Mouse (Mus musculus) embryonic facial prominence, embryonic 10.5 days (tissue): ENCODE measurements around the gene Trpv1. TPM values are rescaled to one million over a fixed set of nuclear protein-coding genes. Genes with fewer than 3 reads are reported as not detected.

ENCODE experiments used
- DNase-seq: peaks from one replicate; pipeline ENCODE4 v3.0.0-alpha.2; 2017; ENCODE audit warnings: low spot score
- H3K27ac ChIP-seq: fragments of 300-500 bp; sonication (generic); replicated peaks from 2 replicates; pipeline ENCODE4 v1.5.1; 2016; ENCODE audit warnings: mild to moderate bottlenecking
- H3K27me3 ChIP-seq: fragments of 300-500 bp; sonication (generic); replicated peaks from 2 replicates; pipeline ENCODE4 v1.6.1; 2016; ENCODE audit warnings: low read depth, mild to moderate bottlenecking; ENCODE audit not compliant: poor library complexity, severe bottlenecking
- H3K36me3 ChIP-seq: fragments of 300-500 bp; sonication (generic); replicated peaks from 2 replicates; pipeline ENCODE4 v1.6.1; 2016; ENCODE audit warnings: mild to moderate bottlenecking, moderate library complexity
- H3K4me1 ChIP-seq: fragments of 300-500 bp; sonication (generic); 2 replicates; pipeline ENCODE4 v1.6.1; 2016
- H3K4me3 ChIP-seq: fragments of 300-500 bp; sonication (generic); 2 replicates; pipeline ENCODE4 v1.5.1; 2016; ENCODE audit warnings: mild to moderate bottlenecking, moderate library complexity
- H3K9me3 ChIP-seq: fragments of 300-500 bp; sonication (generic); 2 replicates; pipeline ENCODE4 v1.6.1; 2016; ENCODE audit warnings: mild to moderate bottlenecking
- WGBS: fragments of 180-500 bp; shearing (Covaris S2); methylation state at CpG from one replicate; pipeline ENCODE4 v1.1.7; 2016; 5-methylcytosine and 5-hydroxymethylcytosine counted together
- polyA plus RNA-seq: library from polyadenylated mRNA; unstranded; fragments of >200 nt; fragmentation: Nextera tagmentation; extraction: Ambion mirVana; gene quantifications from 2 replicates; pipeline ENCODE4 v1.2.1, GENCODE M21; 2016

Trpv1 gene
- polyA plus RNA-seq: 0.10 TPM in 1 of 2 replicates, not detected in the other

DNA sequence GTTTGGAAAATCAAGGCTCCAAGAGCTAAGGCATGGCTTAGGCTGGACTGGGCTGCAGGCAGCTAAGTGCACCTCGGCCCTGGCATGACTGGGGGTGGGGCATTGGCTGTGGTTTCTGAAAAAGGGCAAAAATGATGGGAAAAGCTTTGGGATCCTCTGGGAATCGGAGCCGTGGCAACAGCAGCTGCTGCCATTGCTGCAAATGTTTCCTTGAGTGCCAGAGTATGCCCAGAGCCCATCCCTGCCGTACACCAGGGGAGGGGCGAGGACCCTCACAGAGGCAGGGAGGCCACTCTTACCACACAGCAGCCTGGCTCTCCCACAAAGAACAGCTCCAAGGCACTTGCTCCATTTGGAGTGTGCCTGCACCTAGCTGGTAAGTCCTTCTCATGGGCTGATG, at the start of gene Trpv1:
Gene Trpv1 (plus strand): TSS at position 301 of the 400 bp plus-strand sequence.
- no peak for DNase-seq
- Histone ChIP-seq H3K27me3 (no peaks in the 10 kb centered on the region), H3K36me3 (no peaks in the 10 kb centered on the region), H3K4me3 (no peak within 1 kb of the TSS), H3K4me1 (peaks cover 5% of the 10 kb centered on the region; the same call in 1 of the 2 replicates), H3K9me3 (no peaks in the 10 kb centered on the region; the same call in 1 of the 2 replicates), H3K27ac (no peak within 1 kb of the TSS)
- WGBS: 85% methylated on average over 5 of the region's 5 CpGs

DNA sequence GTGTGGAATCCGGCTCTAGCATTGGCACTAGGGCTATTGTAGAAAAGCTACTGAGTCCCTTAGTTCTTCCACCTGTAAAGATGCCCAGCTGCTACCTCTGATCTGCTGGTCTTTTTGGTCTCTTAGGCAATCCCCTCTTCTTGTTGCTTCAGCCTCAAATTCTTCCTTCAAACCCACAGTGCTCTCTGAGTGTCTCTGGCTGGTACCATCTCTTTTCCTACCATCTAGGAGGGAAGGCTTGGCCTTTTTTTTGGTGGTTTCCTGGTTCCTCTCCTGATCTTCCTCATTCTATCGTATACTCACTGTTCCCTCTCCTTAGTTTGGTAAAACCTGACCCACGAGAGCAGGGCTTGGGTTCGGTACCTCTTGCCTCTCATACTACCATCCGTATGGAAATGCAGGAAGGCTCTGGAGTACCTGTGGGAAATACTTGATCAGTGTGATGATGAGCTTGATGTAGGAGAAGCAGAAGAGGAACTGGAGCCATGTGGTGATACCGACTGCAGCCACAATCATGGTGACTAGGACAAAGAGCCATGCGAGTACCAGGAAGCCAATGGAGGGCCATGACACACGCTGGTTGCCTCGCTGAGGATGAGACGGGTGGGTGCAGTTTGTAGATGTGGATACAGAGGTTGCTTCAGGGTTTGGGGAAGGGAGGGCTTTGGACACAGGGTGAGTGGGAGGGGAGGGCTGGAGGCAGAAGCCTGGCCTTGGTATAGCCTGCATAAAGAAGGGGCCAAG, 48.0 kb upstream of the Trpv1 start:
- DNase-seq: no peak
- Histone ChIP-seq H3K4me1 (no peaks in the 10 kb centered on the region), H3K9me3 (no peaks in the 10 kb centered on the region), H3K27ac (no peak overlapping the region), H3K4me3 (no peak overlapping the region), H3K36me3 (peaks cover 81% of the 10 kb centered on the region), H3K27me3 (no peaks in the 10 kb centered on the region)
- WGBS: 90% methylated on average over 10 of the region's 10 CpGs

DNA sequence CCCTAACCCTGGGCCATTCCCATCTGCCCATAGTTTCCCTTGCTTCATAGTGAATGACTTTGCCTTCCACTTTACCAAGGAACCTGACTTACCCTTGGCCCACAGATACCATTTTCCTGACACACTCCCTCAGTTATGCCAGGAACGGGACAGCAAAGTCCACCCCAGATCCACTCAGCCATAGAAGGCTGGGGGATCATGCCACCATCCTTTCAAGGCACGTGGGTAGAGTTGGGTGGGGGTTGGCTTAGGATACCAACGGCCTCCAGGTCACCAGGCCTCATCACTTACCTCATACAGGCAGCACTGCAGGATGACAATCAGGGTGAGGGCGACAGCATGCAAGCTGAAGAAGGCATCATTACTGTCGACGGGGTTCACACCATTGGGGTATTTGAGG, 46.9 kb upstream of the Trpv1 start:
- WGBS: 82% methylated on average over 6 of the region's 6 CpGs
- Histone ChIP-seq H3K4me3 (no peak overlapping the region), H3K4me1 (no peaks in the 10 kb centered on the region), H3K9me3 (no peaks in the 10 kb centered on the region), H3K27ac (no peak overlapping the region), H3K27me3 (no peaks in the 10 kb centered on the region), H3K36me3 (peaks cover 88% of the 10 kb centered on the region)
- no peak for DNase-seq

DNA sequence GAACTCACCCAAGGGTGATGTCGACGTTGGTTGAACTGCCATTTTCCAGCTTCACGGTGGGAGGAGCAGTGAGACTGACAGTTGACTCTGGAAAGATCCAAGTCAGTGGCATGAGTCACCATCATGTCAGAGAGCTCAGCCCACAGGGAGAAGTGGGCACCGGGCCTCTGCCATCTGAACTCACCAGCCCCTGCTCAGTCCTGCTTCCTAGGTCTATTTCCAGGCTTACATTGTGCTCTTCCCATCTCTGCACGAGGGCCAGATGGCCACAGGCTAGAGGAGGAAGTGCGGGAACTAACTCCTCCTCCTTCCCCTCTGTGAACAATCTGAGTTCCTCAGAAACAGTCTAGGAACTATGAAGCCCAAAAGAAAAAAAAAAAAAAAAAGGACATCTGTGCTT, 41.0 kb upstream of the Trpv1 start:
- 71% methylated on average over 6 of the region's 6 CpGs for WGBS
- no peak overlapping the region for H3K4me3 ChIP-seq
- no peak overlapping the region for H3K27ac ChIP-seq

DNA sequence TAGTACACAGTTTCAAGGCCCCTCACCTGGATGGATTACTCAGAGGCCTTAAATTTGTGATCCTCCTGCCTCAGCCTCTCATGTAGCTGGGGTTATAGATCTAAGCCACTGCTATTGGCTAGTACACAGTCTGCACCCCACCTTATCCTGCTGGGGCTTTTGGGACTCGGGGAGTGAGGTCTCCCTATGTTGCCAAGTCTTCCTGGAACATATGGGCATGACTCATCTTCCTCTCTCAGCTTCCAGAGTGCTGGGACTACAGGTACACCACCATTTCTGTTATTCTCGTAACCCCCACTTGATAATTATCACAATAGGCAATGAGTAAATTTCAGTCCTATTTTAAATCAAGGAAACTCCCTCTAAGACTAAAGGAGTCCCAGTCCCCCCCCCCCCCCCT, 39.6 kb upstream of the Trpv1 start:
- 87% methylated on average over 2 of the region's 2 CpGs for WGBS
- no peak overlapping the region for H3K27ac ChIP-seq
- H3K27me3 ChIP-seq: no peaks in the 10 kb centered on the region
- H3K4me3 ChIP-seq: no peak overlapping the region
- peaks cover 41% of the 10 kb centered on the region for H3K36me3 ChIP-seq
- H3K9me3 ChIP-seq: no peaks in the 10 kb centered on the region
- no peak for DNase-seq
- H3K4me1 ChIP-seq: peaks cover 14% of the 10 kb centered on the region

More for the DNA sequence above, 41.0 kb upstream of the Trpv1 start:
- peaks cover 7% of the 10 kb centered on the region for H3K4me1 ChIP-seq
- H3K27me3 ChIP-seq: no peaks in the 10 kb centered on the region
- DNase-seq: no peak
- peaks cover 49% of the 10 kb centered on the region for H3K36me3 ChIP-seq
- no peaks in the 10 kb centered on the region for H3K9me3 ChIP-seq

DNA sequence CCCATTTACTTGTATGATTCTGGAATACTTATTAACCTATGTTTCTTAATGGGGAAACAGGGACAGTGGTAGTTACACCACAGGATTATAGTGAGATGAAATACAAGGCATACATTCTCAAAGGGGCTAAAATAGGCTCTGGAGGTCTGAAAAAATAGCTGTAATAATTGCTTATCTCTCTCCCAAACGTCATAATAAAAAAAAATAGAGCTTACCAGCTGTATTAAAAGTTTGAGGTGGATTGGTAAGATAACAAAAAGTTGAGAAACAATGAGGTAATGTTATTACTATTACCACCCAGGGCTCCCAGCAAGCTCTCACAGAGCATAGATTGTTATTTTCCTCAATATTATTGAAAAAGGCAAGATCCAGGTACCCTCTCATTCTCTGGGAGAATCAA, 35.9 kb upstream of the Trpv1 start:
- DNase-seq: no peak
- Histone ChIP-seq H3K4me1 (peaks cover 20% of the 10 kb centered on the region), H3K27me3 (no peaks in the 10 kb centered on the region; the same call in 1 of the 2 replicates), H3K36me3 (peaks cover 10% of the 10 kb centered on the region; the same call in 1 of the 2 replicates), H3K4me3 (peak overlapping the region; percentile 76), H3K9me3 (no peaks in the 10 kb centered on the region), H3K27ac (no peak overlapping the region; the same call in 1 of the 2 replicates)
- WGBS: 7% methylated on average over 1 of the region's 1 CpGs

DNA sequence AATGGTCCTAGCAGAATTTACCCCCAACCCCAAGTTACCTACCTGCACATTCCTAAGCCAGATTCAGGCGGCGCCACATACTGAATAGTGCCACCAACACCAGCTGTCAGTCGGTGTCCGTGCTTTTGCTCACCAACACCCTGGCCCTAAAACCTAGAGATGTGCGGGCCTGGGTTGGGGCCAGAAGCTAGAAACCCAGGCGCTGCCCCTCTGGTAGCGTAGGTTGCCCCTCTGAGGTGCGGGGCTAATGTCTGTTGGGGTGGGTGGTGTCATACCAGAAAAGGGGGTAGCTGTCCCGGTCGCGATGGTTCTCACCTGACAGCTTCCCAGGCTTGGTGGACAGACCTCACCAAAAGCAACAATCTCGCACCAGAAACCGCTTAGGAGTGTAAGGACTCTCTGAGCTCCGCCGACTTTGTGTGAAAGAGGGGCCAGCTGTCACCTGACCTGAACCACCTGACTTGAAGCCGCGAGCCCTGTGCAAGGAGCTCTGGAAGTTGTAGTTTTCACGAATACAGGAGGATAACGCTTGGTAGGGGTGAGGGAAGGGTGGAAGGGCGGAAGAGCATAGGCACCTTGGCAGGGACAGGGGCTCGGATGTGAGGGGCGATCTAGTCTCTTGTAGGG, 35.4 kb upstream of the Trpv1 start, which contains the start of gene Ctns:
Gene Ctns (minus strand): TSS at position 440 of the 627 bp plus-strand sequence.
- peak; percentile 85 for DNase-seq
- 1% methylated on average over 22 of the region's 22 CpGs for WGBS
- peak within 1 kb of the TSS; percentile 74 for H3K27ac ChIP-seq
- peak within 1 kb of the TSS; percentile 76 for H3K4me3 ChIP-seq
- peaks cover 20% of the 10 kb centered on the region for H3K4me1 ChIP-seq
- no peaks in the 10 kb centered on the region; the same call in 1 of the 2 replicates for H3K27me3 ChIP-seq
- no peaks in the 10 kb centered on the region for H3K9me3 ChIP-seq
- peaks cover 10% of the 10 kb centered on the region; the same call in 1 of the 2 replicates for H3K36me3 ChIP-seq

DNA sequence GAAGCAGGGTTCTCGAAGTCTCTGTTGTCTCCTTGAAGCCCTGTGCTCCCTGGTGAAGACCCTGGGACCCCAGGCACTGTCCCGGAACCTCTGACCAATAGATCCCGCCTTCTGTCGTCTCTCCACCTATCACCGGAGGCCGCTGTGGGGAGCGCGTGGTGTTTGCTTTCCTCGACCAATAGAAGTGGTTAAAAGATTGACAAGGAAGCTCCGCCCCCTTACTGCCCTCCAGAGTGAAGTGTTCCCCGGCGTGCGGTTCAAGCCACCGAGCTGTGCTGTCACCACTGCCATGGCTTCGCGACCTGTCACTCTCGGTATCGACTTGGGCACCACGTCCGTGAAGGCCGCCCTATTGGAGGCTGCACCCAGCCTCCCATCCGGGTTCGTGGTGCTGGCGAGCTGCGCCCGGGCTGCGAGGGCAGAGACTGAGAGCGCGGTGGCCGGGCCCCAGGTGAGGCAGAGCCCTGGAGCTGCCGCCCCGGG, 34.8 kb upstream of the Trpv1 start, which contains the start of gene Shpk:
Gene Shpk (plus strand): TSS at position 231 of the 483 bp plus-strand sequence.
- Histone ChIP-seq H3K36me3 (peaks cover 10% of the 10 kb centered on the region; the same call in 1 of the 2 replicates), H3K27ac (peak within 1 kb of the TSS; percentile 74), H3K27me3 (no peaks in the 10 kb centered on the region; the same call in 1 of the 2 replicates), H3K4me1 (peaks cover 20% of the 10 kb centered on the region), H3K9me3 (no peaks in the 10 kb centered on the region), H3K4me3 (peak within 1 kb of the TSS; percentile 76)
- peak; percentile 94 for DNase-seq
- under 1% methylated on average over 32 of the region's 32 CpGs for WGBS

DNA sequence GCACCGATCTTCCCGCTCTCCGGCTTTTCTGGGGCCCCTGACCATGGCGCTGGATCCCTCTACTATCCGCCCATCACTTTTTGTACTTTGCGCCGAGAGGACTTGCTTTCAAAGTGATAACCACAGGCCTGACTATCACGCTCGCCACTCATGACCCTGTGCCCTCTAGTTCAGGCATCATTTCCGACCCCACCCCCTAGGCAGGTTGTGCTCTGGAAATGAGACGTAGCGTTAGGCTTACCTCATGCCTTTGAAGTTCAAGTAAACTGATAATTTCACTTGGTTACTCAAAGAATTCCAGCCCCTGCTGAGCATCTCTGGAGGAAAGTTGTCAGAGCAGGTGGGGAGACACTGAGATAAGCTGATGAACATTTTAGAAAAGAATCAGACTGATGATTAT, 34.2 kb upstream of the Trpv1 start:
- peaks cover 10% of the 10 kb centered on the region; the same call in 1 of the 2 replicates for H3K36me3 ChIP-seq
- no peak for DNase-seq
- H3K27ac ChIP-seq: peak overlapping the region; percentile 58; the same call in 1 of the 2 replicates
- peak overlapping the region; percentile 76 for H3K4me3 ChIP-seq
- H3K9me3 ChIP-seq: no peaks in the 10 kb centered on the region
- H3K4me1 ChIP-seq: peaks cover 20% of the 10 kb centered on the region
- no peaks in the 10 kb centered on the region; the same call in 1 of the 2 replicates for H3K27me3 ChIP-seq
- WGBS: 5% methylated on average over 12 of the region's 12 CpGs

DNA sequence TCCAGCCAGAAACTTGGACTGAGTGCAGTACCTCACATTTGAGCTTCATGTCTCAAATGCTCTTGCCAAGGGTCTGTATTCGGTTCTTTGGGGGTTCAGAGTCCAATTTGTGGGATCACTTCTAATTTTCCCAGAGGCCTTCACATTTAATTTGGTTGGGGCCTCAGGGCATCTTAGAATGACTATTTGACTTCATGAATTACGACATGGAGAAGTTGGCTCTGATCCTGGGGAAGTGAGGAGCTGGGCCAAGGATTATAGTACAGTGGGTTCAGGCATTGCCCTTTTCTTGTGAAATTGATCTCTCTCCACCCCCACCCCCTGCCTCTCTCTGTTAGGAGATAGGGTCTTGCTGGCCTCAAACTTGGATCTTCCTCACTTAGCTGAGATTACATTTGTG, 33.1 kb upstream of the Trpv1 start:
- Histone ChIP-seq H3K27me3 (no peaks in the 10 kb centered on the region; the same call in 1 of the 2 replicates), H3K4me3 (no peak overlapping the region), H3K4me1 (peaks cover 20% of the 10 kb centered on the region), H3K36me3 (0 out of 2 replicates have a peak, but pooled peaks cover under 1% of the 10 kb centered on the region), H3K9me3 (no peaks in the 10 kb centered on the region), H3K27ac (no peak overlapping the region)
- 67% methylated on average over 2 of the region's 2 CpGs for WGBS
- no peak for DNase-seq

DNA sequence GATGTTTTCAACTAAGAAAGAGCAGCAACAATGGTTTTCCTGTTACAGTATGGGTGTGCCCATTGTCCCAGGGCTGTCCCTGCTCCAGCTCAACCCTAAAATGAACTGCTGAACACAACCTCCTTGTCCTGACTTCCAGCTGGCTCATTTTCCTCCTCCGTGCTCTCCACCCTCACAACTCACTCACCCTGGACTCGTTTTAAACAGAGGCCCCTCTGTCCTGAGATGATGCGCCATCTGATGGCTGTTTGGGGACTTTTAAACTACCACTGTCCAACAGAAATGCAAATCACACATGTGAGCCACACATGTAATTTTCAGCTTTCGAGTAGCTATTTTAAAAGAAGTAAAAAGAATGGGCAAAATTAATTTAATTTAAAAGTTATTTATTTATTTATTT, 32.5 kb upstream of the Trpv1 start:
- H3K4me3 ChIP-seq: no peak overlapping the region
- no peaks in the 10 kb centered on the region for H3K9me3 ChIP-seq
- H3K27ac ChIP-seq: no peak overlapping the region
- 31% methylated on average over 4 of the region's 4 CpGs for WGBS
- peaks cover 20% of the 10 kb centered on the region for H3K4me1 ChIP-seq
- H3K27me3 ChIP-seq: no peaks in the 10 kb centered on the region; the same call in 1 of the 2 replicates
- no peaks in the 10 kb centered on the region for H3K36me3 ChIP-seq
- no peak for DNase-seq

DNA sequence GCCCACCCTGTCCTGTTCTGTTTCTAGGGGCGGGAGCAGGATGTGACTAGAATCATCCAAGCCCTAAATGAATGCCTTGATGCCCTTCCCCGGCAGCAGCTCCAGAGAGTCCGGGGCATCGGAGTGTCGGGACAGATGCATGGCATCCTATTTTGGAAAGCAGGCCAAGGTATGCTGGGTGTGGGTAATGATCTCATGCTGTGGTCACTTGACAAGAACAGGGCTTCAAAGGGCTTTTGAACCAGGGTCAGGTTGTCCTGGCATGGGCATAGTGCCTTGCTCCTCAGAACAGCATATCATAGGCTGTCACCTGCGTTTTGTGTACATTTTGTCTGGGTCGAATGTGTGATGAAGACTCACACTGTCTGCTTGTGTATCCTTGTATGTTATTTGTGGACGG, 30.2 kb upstream of the Trpv1 start:
- H3K27ac ChIP-seq: no peak overlapping the region
- H3K4me1 ChIP-seq: peaks cover 7% of the 10 kb centered on the region
- DNase-seq: no peak
- no peaks in the 10 kb centered on the region; the same call in 1 of the 2 replicates for H3K27me3 ChIP-seq
- no peaks in the 10 kb centered on the region for H3K9me3 ChIP-seq
- 86% methylated on average over 8 of the region's 8 CpGs for WGBS
- H3K36me3 ChIP-seq: no peaks in the 10 kb centered on the region
- H3K4me3 ChIP-seq: no peak overlapping the region
